19 mouse cellular contexts compared by ENCODE assay signal in the genomic region with DNA sequence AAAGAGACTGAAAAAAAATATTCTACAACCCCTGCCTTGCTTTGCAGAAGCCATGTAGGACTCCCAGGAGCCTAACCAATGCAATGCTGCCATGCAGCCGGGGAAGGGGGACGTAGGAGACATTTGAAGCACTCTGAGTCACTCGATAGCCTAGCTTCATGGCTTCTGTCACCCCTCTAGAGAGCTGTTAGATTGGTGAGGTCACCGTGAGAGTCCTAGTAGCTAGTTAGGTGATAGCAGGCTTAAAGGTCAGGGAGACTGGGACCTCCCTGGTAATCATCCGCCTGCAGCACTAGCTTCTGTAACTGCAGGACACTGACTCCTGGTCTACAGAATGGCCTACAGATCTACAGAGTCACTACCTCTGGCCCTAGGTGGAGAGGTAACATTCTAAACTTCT.
"Had no signal": no experiment of that assay in that cellular context is flagged by ENCODE, and none has a peak within 500 bp of the region (broad histone marks: within the 10 kb centered on the region; RNA-seq: fewer than 3 reads in every experiment).

No protein-coding gene starts in this region.

- H3K9ac ChIP-seq: limb, embryonic 13.5 days; liver, embryonic 12.5 days; liver, embryonic 15.5 days; lung, embryonic 15.5 days; midbrain, embryonic 12.5 days; midbrain, embryonic 15.5 days; neural tube, embryonic 12.5 days; neural tube, embryonic 15.5 days had no signal

- H3K9me3 ChIP-seq: limb, embryonic 10.5 days; limb, embryonic 13.5 days; liver, embryonic 12.5 days; liver, embryonic 15.5 days; lung, embryonic 15.5 days; midbrain, embryonic 12.5 days; midbrain, embryonic 15.5 days; neural tube, embryonic 12.5 days; neural tube, embryonic 15.5 days had no signal

- H3K4me2 ChIP-seq: limb, embryonic 13.5 days; liver, embryonic 12.5 days; liver, embryonic 15.5 days; lung, embryonic 15.5 days; midbrain, embryonic 12.5 days; midbrain, embryonic 15.5 days; neural tube, embryonic 12.5 days; neural tube, embryonic 15.5 days had no signal

- H3K36me3 ChIP-seq: limb, embryonic 10.5 days; limb, embryonic 13.5 days; liver, embryonic 12.5 days; liver, embryonic 15.5 days; lung, embryonic 15.5 days; midbrain, embryonic 12.5 days; midbrain, embryonic 15.5 days; neural tube, embryonic 12.5 days; neural tube, embryonic 15.5 days had no signal

- H3K27me3 ChIP-seq: limb, embryonic 13.5 days; liver, embryonic 12.5 days; liver, embryonic 15.5 days; lung, embryonic 15.5 days; megakaryocyte, embryonic 14.5 days; midbrain, embryonic 12.5 days; midbrain, embryonic 15.5 days; neural tube, embryonic 12.5 days; neural tube, embryonic 15.5 days had no signal

- H3K27ac ChIP-seq: kidney, postnatal 0 days; layer of hippocampus, adult 2 months; limb, embryonic 10.5 days; limb, embryonic 13.5 days; liver, embryonic 12.5 days; liver, embryonic 15.5 days; lung, embryonic 15.5 days; midbrain, embryonic 12.5 days; midbrain, embryonic 15.5 days; neural tube, embryonic 12.5 days; stomach, postnatal 0 days had no signal

- H3K4me1 ChIP-seq: limb, embryonic 10.5 days; liver, embryonic 12.5 days; liver, embryonic 15.5 days had no signal

- DNase-seq: liver; lung, adult 18-20 months; lung, postnatal 36 days; thymus, adult 2 months; thymus, postnatal 14 days; thymus, postnatal 4 days had no signal

- ATAC-seq: liver, embryonic 12.5 days; midbrain, embryonic 15.5 days had no signal

- H3K4me3 ChIP-seq: layer of hippocampus, adult 2 months; limb, embryonic 10.5 days; limb, embryonic 13.5 days; liver, embryonic 12.5 days; liver, embryonic 15.5 days; lung, embryonic 15.5 days; megakaryocyte, embryonic 14.5 days; midbrain, embryonic 12.5 days; midbrain, embryonic 15.5 days; neural tube, embryonic 12.5 days; neural tube, embryonic 15.5 days had no signal
